Mouse (Mus musculus) brain, embryonic 18.5 days (tissue): ENCODE results near the gene Cd59b.
A peak's percentile ranks its signal among the peaks of the same experiment; 100 is the strongest.

ENCODE experiments used
- DNase-seq: peaks from one replicate; pipeline ENCODE4 v3.0.0-alpha.2; 2012; ENCODE audit warnings: low read depth, low spot score

The Cd59b gene

GRCm38 (mm10) chr2:104119097-104119496 lies 49.4 kb downstream of the Cd59b start:
- no peak for DNase-seq

GRCm38 (mm10) chr2:104120312-104120711 lies 50.7 kb downstream of the Cd59b start:
- no peak for DNase-seq

- DNase-seq, result no peak
These were observed 52.2 kb downstream of the Cd59b start for GRCm38 (mm10) chr2:104121681-104122504.

- DNase-seq, result peak; percentile 70
These were observed 53.1 kb downstream of the Cd59b start, which contains the start of gene A930018P22Rik for GRCm38 (mm10) chr2:104122505-104123378. Gene A930018P22Rik (plus strand): TSS chr2:104122769.

- no peak for DNase-seq
These were observed 53.9 kb downstream of the Cd59b start for GRCm38 (mm10) chr2:104123540-104123939.

GRCm38 (mm10) chr2:104124071-104124470 lies 54.4 kb downstream of the Cd59b start:
- DNase-seq, result no peak

- DNase-seq, result no peak
These were observed 59.3 kb downstream of the Cd59b start for GRCm38 (mm10) chr2:104128803-104129531.

GRCm38 (mm10) chr2:104130165-104130564 lies 60.5 kb downstream of the Cd59b start:
- DNase-seq, result no peak

- no peak for DNase-seq
These were observed 61.3 kb downstream of the Cd59b start for GRCm38 (mm10) chr2:104130969-104131368.

GRCm38 (mm10) chr2:104132266-104132859 lies 62.7 kb downstream of the Cd59b start:
- DNase-seq, result no peak

GRCm38 (mm10) chr2:104133042-104133810 lies 63.6 kb downstream of the Cd59b start:
- DNase-seq, result no peak

- DNase-seq, result peak; percentile 74
These were observed 64.8 kb downstream of the Cd59b start for GRCm38 (mm10) chr2:104134150-104135056.

GRCm38 (mm10) chr2:104135920-104136319 lies 66.3 kb downstream of the Cd59b start:
- DNase-seq, result no peak
